Mouse (Mus musculus) spleen, adult 2 months (tissue): ENCODE measurements around the gene Gm28036. TPM values are rescaled to one million over a fixed set of nuclear protein-coding genes. Genes with fewer than 3 reads are reported as not detected.
"Not testable (repeated sequence)": the region's sequence is repeated elsewhere in the genome, so short reads cannot be mapped to it uniquely, and the experiment has no call there.

Source experiments
- DNase-seq, 2 experiments: peaks; one replicate each; pipeline versions ENCODE4 v3.0.0 to v3.0.0-alpha.2; 2012 to 2021; ENCODE audit warnings: low spot score in 2 of 2, low read depth in 1 of 2
- H3K27ac ChIP-seq: fragments of 200-500 bp; 2 replicates; pipeline ENCODE4 v1.5.1; 2012; ENCODE audit warnings: low read length, inconsistent platforms; ENCODE audit not compliant: insufficient read depth
- H3K27me3 ChIP-seq: fragments of 200-500 bp; 2 replicates; pipeline ENCODE4 v1.6.1; 2012; ENCODE audit warnings: mild to moderate bottlenecking, moderate library complexity, low read length, inconsistent platforms; ENCODE audit not compliant: control insufficient read depth, insufficient read depth
- H3K36me3 ChIP-seq: fragments of 200-500 bp; 2 replicates; pipeline ENCODE4 v1.6.1; 2012; ENCODE audit warnings: mild to moderate bottlenecking, low read length, inconsistent platforms; ENCODE audit not compliant: control insufficient read depth, insufficient read depth
- H3K4me1 ChIP-seq: fragments of 200-500 bp; 2 replicates; pipeline ENCODE4 v1.6.1; 2011; ENCODE audit warnings: inconsistent platforms; ENCODE audit not compliant: control insufficient read depth, insufficient read depth, insufficient read length
- H3K4me3 ChIP-seq: fragments of 200-500 bp; 2 replicates; pipeline ENCODE4 v1.5.1; 2011; ENCODE audit warnings: mild to moderate bottlenecking, inconsistent platforms; ENCODE audit not compliant: insufficient read depth, insufficient read length; ENCODE audit errors: extremely low read depth
- CTCF ChIP-seq: fragments of 200-500 bp; IDR thresholded peaks from 2 replicates; pipeline ENCODE4 v1.5.1; 2011; ENCODE audit warnings: mild to moderate bottlenecking, inconsistent platforms; ENCODE audit not compliant: insufficient read depth, insufficient read length, insufficient replicate concordance; ENCODE audit errors: extremely low read depth
- POLR2A ChIP-seq: fragments of 200-500 bp; IDR thresholded peaks from 2 replicates; pipeline ENCODE4 v1.6.1; 2011; ENCODE audit warnings: low read depth, low read length, inconsistent platforms
- WGBS: fragments of 180-500 bp; shearing (Covaris S2); methylation state at CpG from one replicate; pipeline ENCODE4 v1.1.7; 2018; 5-methylcytosine and 5-hydroxymethylcytosine counted together
- polyA plus RNA-seq: library from polyadenylated mRNA; depleted of rRNA; stranded (reverse); fragments of >200 nt; gene quantifications from 2 replicates; pipeline ENCODE4 v1.2.3, GENCODE M21; 2012

The Gm28036 gene
- polyA plus RNA-seq, 1 experiment: 1.7 TPM

DNA sequence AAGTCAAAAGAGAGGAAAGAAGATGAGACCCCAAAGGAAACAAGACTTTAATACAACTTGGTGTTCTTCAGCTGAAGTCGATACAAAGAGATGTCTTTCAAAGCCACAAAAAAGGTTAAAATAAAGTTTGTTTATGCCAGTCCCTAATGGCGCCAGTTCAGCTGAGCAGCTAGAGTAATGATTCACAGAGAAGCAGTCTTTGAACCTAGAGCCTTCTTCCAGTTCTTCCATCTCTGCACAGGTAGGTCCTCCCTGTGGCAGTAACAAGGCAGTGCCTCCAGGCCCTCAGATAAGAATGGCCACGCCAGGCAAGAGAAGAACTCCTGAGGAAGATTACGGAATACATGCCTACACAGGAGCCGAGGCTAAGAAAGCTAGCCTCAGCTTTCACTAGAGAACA, 3.2 kb downstream of the Gm28036 start:
- WGBS: 92% methylated on average over 5 of the region's 5 CpGs
- no peak overlapping the region for H3K27ac ChIP-seq
- no peak overlapping the region for H3K4me3 ChIP-seq
- TF ChIP-seq CTCF (no peak), POLR2A (no peak)
- no peak for DNase-seq
- H3K27me3 ChIP-seq: no peaks in the 10 kb centered on the region
- no peaks in the 10 kb centered on the region for H3K4me1 ChIP-seq
- H3K36me3 ChIP-seq: peaks cover 23% of the 10 kb centered on the region

DNA sequence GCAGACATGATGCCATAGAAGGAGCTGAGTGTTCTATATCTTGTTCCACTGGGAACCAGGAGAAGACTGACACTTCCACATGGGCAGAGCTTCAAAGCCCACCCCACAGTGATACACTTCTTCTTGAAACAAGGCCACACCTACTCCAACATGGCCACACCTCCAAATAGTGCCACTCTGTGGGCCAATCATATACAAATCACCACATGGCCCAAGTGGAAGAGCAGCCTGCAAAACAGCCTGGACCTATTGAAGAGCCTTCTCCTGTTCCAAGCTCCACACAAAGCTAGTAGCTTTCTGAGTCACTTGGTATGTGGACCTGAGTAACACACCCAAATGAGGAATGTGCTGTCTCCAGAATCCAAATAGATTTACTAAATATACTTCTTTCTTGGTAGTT, 7.3 kb downstream of the Gm28036 start:
- no peak for TF ChIP-seq CTCF
- TF ChIP-seq POLR2A: no peak
- Histone ChIP-seq H3K4me3 (no peak overlapping the region), H3K4me1 (no peaks in the 10 kb centered on the region), H3K27ac (no peak overlapping the region), H3K36me3 (peaks cover 7% of the 10 kb centered on the region), H3K27me3 (no peaks in the 10 kb centered on the region)
- DNase-seq: no peak

DNA sequence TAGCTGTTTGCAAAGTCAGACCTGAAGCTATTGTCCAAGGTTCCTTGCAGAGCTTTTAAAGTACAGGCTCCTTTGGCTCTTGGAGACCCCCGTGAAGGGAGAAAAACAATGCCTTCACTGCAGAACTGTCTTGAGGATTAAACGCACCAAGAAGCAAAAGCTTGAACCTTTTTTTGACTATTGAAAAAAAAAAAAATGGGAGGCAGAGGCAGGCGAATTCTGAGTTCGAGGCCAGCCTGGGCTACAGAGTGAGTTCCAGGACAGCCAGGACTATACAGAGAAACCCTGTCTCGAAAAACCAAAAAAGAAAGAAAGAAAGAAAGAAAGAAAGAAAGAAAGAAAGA, 14.8 kb downstream of the Gm28036 start:
- DNase-seq, H3K36me3 ChIP-seq, H3K27me3 ChIP-seq, H3K4me1 ChIP-seq: not testable (repeated sequence)
- H3K4me3 ChIP-seq: peak overlapping the region; percentile 98
- WGBS: 14% methylated on average over 5 of the region's 5 CpGs
- H3K27ac ChIP-seq: peak overlapping the region; percentile 95

DNA sequence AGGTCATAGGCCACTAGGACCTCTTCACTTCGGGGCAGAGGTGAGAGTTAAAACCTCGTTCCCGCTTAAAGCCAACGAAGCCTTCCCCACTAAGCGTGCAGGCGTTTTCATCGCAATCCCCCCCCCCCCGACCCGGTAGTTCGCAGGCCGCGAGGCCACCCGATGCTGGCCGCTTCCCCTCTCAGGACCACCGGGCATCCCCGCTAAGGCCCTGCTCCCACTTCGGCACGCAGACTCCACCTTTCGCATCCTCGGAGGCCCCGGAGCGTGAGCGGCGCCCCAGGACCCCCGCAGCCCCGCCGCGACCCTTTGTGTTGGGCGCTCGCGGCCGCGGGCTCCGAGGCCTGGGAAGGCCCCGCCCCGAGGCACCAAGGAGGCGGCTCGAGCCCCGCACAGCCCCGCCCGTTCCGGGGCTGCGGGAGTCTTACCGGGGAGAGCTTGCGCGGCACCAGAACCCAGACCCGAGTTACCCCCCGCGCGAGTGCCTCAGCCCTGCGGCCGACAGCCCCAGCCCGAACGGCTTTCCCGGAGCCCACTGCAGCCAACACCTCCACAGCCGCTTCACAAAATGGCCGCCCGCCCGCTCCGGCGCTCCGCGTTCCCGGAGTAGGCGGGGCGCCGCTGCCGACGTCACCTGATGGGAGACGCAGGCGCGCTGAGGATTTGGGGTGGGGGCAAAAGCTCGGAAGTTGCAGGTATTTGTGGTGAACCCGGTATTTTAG, 15.4 kb downstream of the Gm28036 start, which contains the start of the genes Cpne1 and Rbm12:
TSS of gene Cpne1 (minus strand) at position 608 of the 722 bp plus-strand sequence.
TSS of gene Rbm12 (minus strand) at position 621 of the 722 bp plus-strand sequence.
- no peaks in the 10 kb centered on the region for H3K36me3 ChIP-seq
- under 1% methylated on average over 68 of the region's 74 CpGs for WGBS
- TF ChIP-seq POLR2A (peak; percentile 71; the same call in 1 of the 2 replicates), CTCF (no peak)
- H3K4me1 ChIP-seq: peaks cover 2% of the 10 kb centered on the region; the same call in 1 of the 2 replicates
- peak within 1 kb of the TSS; percentile 98 for H3K4me3 ChIP-seq
- peak within 1 kb of the TSS; percentile 95 for H3K27ac ChIP-seq
- H3K27me3 ChIP-seq: no peaks in the 10 kb centered on the region
- DNase-seq: peak; percentile 76 to 91

DNA sequence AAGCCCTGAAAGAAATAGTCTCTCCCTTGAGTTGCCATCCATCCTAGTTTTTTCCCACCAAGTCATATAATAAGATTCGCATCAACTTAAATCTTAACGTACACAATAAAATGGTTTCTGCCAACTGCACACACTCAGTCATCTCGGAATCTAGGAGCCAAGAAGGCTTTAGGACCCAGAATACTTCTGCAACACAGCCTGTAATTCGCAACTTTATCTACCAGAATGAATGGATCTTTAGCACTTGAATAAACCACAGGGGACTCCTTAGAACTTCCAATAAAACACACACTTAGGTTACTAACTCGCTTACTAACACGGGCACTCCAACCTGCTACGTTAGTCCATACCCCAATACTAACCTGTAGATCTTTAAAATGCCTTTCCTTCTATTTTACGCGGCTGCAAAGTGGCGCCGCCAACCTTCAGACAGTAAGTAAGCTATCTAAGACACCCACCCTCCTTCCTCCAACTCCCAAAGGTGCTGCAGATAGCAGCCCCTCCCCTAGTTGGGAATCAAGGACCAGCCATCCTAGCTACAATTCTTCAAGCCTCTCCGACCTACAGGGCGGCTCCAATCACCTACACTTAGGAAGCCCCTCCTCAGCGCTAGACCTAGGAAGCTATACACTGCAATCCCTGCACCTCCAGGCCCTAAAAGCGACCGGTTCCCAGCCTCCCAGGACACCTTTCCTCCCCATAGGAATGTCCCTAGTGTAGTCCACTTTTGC, 16.1 kb downstream of the Gm28036 start:
- H3K4me3 ChIP-seq: peak overlapping the region; percentile 98
- peaks cover 2% of the 10 kb centered on the region; the same call in 1 of the 2 replicates for H3K4me1 ChIP-seq
- no peaks in the 10 kb centered on the region for H3K27me3 ChIP-seq
- WGBS: 1% methylated on average over 16 of the region's 16 CpGs
- DNase-seq: no peak
- no peaks in the 10 kb centered on the region for H3K36me3 ChIP-seq
- TF ChIP-seq POLR2A: no peak
- TF ChIP-seq CTCF: no peak
- H3K27ac ChIP-seq: peak overlapping the region; percentile 95; the same call in 1 of the 2 replicates

DNA sequence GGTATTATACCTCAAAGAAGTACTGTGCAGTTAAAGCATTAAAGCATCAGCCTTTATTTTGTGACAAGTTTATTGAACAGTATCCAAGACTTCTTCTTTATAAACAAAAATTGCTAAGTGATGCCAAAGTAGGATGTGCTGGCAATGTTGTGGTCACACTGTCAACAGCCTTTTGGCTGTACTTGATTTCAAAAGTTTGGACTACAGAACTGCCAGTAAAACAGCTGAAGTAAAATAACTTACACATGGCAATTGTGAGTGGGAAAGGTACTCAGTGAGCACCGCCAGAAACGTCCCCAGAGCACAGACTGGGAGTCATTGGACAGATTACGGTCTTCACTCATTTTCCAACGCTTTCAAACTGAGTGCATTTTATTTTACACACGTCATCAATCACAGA, 35.0 kb downstream of the Gm28036 start:
- H3K27me3 ChIP-seq: no peaks in the 10 kb centered on the region
- no peaks in the 10 kb centered on the region for H3K4me1 ChIP-seq
- 81% methylated on average over 5 of the region's 5 CpGs for WGBS
- H3K27ac ChIP-seq: no peak overlapping the region
- no peak for DNase-seq
- TF ChIP-seq POLR2A: no peak
- no peak for TF ChIP-seq CTCF
- peaks cover 14% of the 10 kb centered on the region for H3K36me3 ChIP-seq
- H3K4me3 ChIP-seq: no peak overlapping the region

DNA sequence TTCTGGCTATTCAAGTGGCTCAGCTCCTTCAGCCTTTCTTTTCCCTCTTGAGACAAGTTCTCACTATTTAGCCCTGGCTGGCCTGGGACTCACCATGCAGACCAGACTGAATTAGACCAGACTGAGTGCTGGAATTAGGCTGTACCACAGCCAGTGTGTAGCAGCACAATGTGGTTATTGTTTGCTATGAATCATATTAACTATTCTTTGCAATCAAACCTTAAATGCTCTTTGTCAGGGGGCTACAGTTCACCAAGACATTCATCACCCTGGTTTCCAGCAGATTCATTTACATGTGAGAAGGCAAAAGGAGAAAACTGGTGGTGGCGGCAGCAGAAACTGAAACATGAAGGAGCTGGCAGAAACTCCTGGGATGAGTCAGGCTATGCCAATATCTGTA, 37.1 kb downstream of the Gm28036 start:
- Histone ChIP-seq H3K4me3 (no peak overlapping the region), H3K27me3 (no peaks in the 10 kb centered on the region), H3K36me3 (no peaks in the 10 kb centered on the region; the same call in 1 of the 2 replicates), H3K4me1 (no peaks in the 10 kb centered on the region), H3K27ac (no peak overlapping the region)
- TF ChIP-seq CTCF (no peak), POLR2A (no peak)
- WGBS: 95% methylated on average over 1 of the region's 1 CpGs
- DNase-seq: no peak
